11 mouse cellular contexts compared by ENCODE assay signal in the genomic region with DNA sequence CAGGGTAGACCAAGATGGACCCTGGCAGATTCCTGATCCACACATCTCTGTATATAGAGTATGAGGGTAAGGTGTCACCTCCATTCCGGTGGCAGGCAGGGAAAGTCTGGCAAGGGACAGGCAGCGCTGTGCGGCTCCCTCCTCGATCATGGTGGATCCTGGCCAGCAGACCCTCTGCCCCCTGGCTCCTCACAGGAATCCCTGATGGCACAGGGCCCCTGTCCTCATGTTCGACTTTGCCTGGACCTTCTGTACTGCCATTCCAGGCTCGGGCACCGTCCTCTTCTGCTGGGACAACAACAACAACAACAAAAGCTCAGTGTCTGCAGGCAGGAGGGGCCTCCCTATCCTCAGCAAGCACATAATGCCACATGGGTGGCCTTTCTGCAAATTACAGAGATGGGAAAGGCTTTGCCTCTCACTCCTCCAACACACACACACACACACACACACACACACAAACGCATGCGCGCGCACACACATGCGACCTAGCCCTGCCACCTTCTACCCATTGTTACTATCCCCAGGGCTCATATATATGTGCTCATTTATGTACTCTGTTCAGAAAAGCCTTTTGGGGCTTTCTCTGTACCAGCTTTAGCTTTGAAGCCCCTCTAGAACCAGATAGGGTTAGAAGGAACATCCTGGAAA. TPM values are rescaled to one million over a fixed set of nuclear protein-coding genes. Genes with fewer than 3 reads are reported as not detected.
DNase-seq lines count a peak whose midpoint lies in the region; ATAC-seq and TF ChIP-seq lines count a peak whose summit lies in the region.
"Had no signal": no experiment of that assay in that cellular context is flagged by ENCODE, and none has a peak within 500 bp of the region (broad histone marks: within the 10 kb centered on the region; RNA-seq: fewer than 3 reads in every experiment).

No protein-coding gene starts in this region.

- no peaks in the 10 kb centered on the region for H3K9me3 ChIP-seq in forebrain, embryonic 14.5 days (replicated peaks; ENCODE audit: control insufficient read depth, low read length)
- H3K9me3 ChIP-seq in limb, embryonic 12.5 days = no peaks in the 10 kb centered on the region
- no peaks in the 10 kb centered on the region for H3K9me3 ChIP-seq in neural tube, embryonic 14.5 days (ENCODE audit: control insufficient read depth, low read length)
- H3K9me3 ChIP-seq: heart, embryonic 13.5 days had no signal

- ATAC-seq in forebrain, embryonic 14.5 days = peak; percentile 67
- peak; percentile 17; the same call in 1 of the 2 replicates for ATAC-seq in limb, embryonic 12.5 days (ENCODE audit: insufficient number of reproducible peaks, insufficient read depth, low FRiP score, low TSS enrichment, low read depth)
- ATAC-seq in neural tube, embryonic 14.5 days (ENCODE audit: low read depth) = peak; percentile 76
- ATAC-seq in granulocyte monocyte progenitor cell, adult 5-6 weeks (replicated peaks; ENCODE audit: poor library complexity, severe bottlenecking) = no peak

- H3K9ac ChIP-seq in forebrain, embryonic 14.5 days (ENCODE audit: low read length) = peak overlapping the region; percentile 57
- peak overlapping the region; percentile 37; the same call in 1 of the 2 replicates for H3K9ac ChIP-seq in limb, embryonic 12.5 days (replicated peaks)
- H3K9ac ChIP-seq in neural tube, embryonic 14.5 days (replicated peaks; ENCODE audit: low read depth, low read length) = peak overlapping the region; percentile 37; the same call in 1 of the 2 replicates
- H3K9ac ChIP-seq: heart, embryonic 13.5 days; liver, embryonic 14.5 days had no signal

- no peaks in the 10 kb centered on the region for H3K27me3 ChIP-seq in forebrain, embryonic 14.5 days (replicated peaks; ENCODE audit: control insufficient read depth, insufficient read depth, low read length)
- H3K27me3 ChIP-seq in limb, embryonic 12.5 days = no peaks in the 10 kb centered on the region
- no peaks in the 10 kb centered on the region for H3K27me3 ChIP-seq in neural tube, embryonic 14.5 days (ENCODE audit: control insufficient read depth, insufficient read depth, low read length)

- intact Hi-C loops in left cerebral cortex, adult 2 months (cut with DNase I) = no loop called here

- H3K27ac ChIP-seq in left cerebral cortex, adult 2 months = peak overlapping the region; percentile 80
- H3K27ac ChIP-seq in forebrain, embryonic 14.5 days (ENCODE audit: low read depth, low read length) = peak overlapping the region; percentile 97
- H3K27ac ChIP-seq in limb, embryonic 12.5 days = 0 out of 2 replicates have a peak overlapping the region, but pooled peaks have one; percentile 12
- peak overlapping the region; percentile 95 for H3K27ac ChIP-seq in neural tube, embryonic 14.5 days (ENCODE audit: low read depth, low read length)
- H3K27ac ChIP-seq: heart, embryonic 13.5 days; liver, embryonic 14.5 days had no signal

- peak overlapping the region; percentile 33 for H3K4me3 ChIP-seq in left cerebral cortex, adult 2 months
- peak overlapping the region; percentile 26 for H3K4me3 ChIP-seq in forebrain, embryonic 14.5 days (ENCODE audit: low read depth, low read length)
- H3K4me3 ChIP-seq in limb, embryonic 12.5 days (replicated peaks) = no peak overlapping the region
- peak overlapping the region; percentile 26 for H3K4me3 ChIP-seq in neural tube, embryonic 14.5 days (ENCODE audit: low read depth, low read length)
- H3K4me3 ChIP-seq: heart, embryonic 13.5 days had no signal

- 12% methylated on average over 12 of the region's 12 CpGs for WGBS in forebrain, embryonic 14.5 days
- WGBS in limb, embryonic 12.5 days = 80% methylated on average over 12 of the region's 12 CpGs
- 20% methylated on average over 12 of the region's 12 CpGs for WGBS in neural tube, embryonic 14.5 days

- peaks cover 74% of the 10 kb centered on the region for H3K36me3 ChIP-seq in forebrain, embryonic 14.5 days (ENCODE audit: control insufficient read depth, insufficient read depth, low read length)
- peaks cover 74% of the 10 kb centered on the region for H3K36me3 ChIP-seq in limb, embryonic 12.5 days
- H3K36me3 ChIP-seq in neural tube, embryonic 14.5 days (ENCODE audit: control insufficient read depth, insufficient read depth, low read length) = peaks cover 31% of the 10 kb centered on the region

- TF ChIP-seq CTCF in left cerebral cortex, adult 2 months (IDR thresholded peaks at IDR 0.05) = no peak

- DNase-seq in left cerebral cortex, adult 2 months (ENCODE audit: extremely low spot score in 1 of 2, low spot score in 2 of 2) = peak in 1 of 2 experiments; percentile 32
- no peak for DNase-seq in left cerebral cortex, adult 9 months (ENCODE audit: low spot score in 2 of 2)
- peak; percentile 82 for DNase-seq in forebrain, embryonic 14.5 days (ENCODE audit: low spot score)
- no peak for DNase-seq in heart, adult 9 months (ENCODE audit: low spot score in 2 of 2)
- no peak for DNase-seq in ovary, postnatal 14 days (ENCODE audit: low spot score)
- DNase-seq: kidney, adult 2 months had no signal

- H3K4me1 ChIP-seq in forebrain, embryonic 14.5 days (ENCODE audit: control insufficient read depth, insufficient read depth, low read length) = peaks cover 48% of the 10 kb centered on the region
- H3K4me1 ChIP-seq in limb, embryonic 12.5 days (replicated peaks) = peaks cover 38% of the 10 kb centered on the region
- H3K4me1 ChIP-seq in neural tube, embryonic 14.5 days (ENCODE audit: control insufficient read depth, insufficient read depth, low read length) = peaks cover 48% of the 10 kb centered on the region

- peak overlapping the region; percentile 56 for H3K4me2 ChIP-seq in forebrain, embryonic 14.5 days (ENCODE audit: low read length)
- H3K4me2 ChIP-seq in limb, embryonic 12.5 days = peak overlapping the region; percentile 34
- H3K4me2 ChIP-seq in neural tube, embryonic 14.5 days (ENCODE audit: low read depth, low read length) = peak overlapping the region; percentile 55
- H3K4me2 ChIP-seq: heart, embryonic 13.5 days had no signal

RNA-seq across cellular contexts. Expression of gene Nyap1, which starts 7.6 kb away (rescaled TPM):
- total RNA-seq in left cerebral cortex, adult 2 months (2021) = 10 to 100 TPM; 76.3 to 81.7 TPM
- polyA plus RNA-seq in forebrain, embryonic 14.5 days (2014; fragmentation: Nextera tagmentation; extraction: Ambion mirVana) = 13.8 and 14.5 TPM in 2 replicates
- 3.8 and 4.5 TPM in 2 replicates for polyA plus RNA-seq in limb, embryonic 12.5 days (2016; fragmentation: Nextera tagmentation; extraction: Ambion mirVana)
- polyA plus RNA-seq in neural tube, embryonic 14.5 days (2014; fragmentation: Nextera tagmentation; extraction: Ambion mirVana) = 13.6 and 22.3 TPM in 2 replicates
- not detected in 2 replicates for total RNA-seq in granulocyte monocyte progenitor cell, adult 5-6 weeks (2014; fragmentation: Nextera tagmentation)
- not detected in 2 replicates for total RNA-seq in granulocyte monocyte progenitor cell, adult 5-6 weeks (2017)

RNA-seq across cellular contexts. Expression of gene Tsc22d4, which starts 11.8 kb away (rescaled TPM):
- 100 to 1,000 TPM; 150 to 156 TPM for total RNA-seq in left cerebral cortex, adult 2 months (2021)
- 52.3 and 62.1 TPM in 2 replicates for polyA plus RNA-seq in forebrain, embryonic 14.5 days (2014; fragmentation: Nextera tagmentation; extraction: Ambion mirVana)
- 127 and 128 TPM in 2 replicates for polyA plus RNA-seq in limb, embryonic 12.5 days (2016; fragmentation: Nextera tagmentation; extraction: Ambion mirVana)
- 80.1 and 85.1 TPM in 2 replicates for polyA plus RNA-seq in neural tube, embryonic 14.5 days (2014; fragmentation: Nextera tagmentation; extraction: Ambion mirVana)
- total RNA-seq in granulocyte monocyte progenitor cell, adult 5-6 weeks (2014; fragmentation: Nextera tagmentation) = 71.5 and 78.5 TPM in 2 replicates
- total RNA-seq in granulocyte monocyte progenitor cell, adult 5-6 weeks (2017) = 57.5 and 74.8 TPM in 2 replicates

RNA-seq across cellular contexts. Expression of gene Ppp1r35, which starts 44.9 kb away (rescaled TPM):
- total RNA-seq in left cerebral cortex, adult 2 months (2021) = 10 to 100 TPM; 22.8 to 25.6 TPM
- 55.1 and 60.0 TPM in 2 replicates for polyA plus RNA-seq in forebrain, embryonic 14.5 days (2014; fragmentation: Nextera tagmentation; extraction: Ambion mirVana)
- 47.6 and 52.1 TPM in 2 replicates for polyA plus RNA-seq in limb, embryonic 12.5 days (2016; fragmentation: Nextera tagmentation; extraction: Ambion mirVana)
- 37.8 and 43.7 TPM in 2 replicates for polyA plus RNA-seq in neural tube, embryonic 14.5 days (2014; fragmentation: Nextera tagmentation; extraction: Ambion mirVana)
- 29.4 and 36.7 TPM in 2 replicates for total RNA-seq in granulocyte monocyte progenitor cell, adult 5-6 weeks (2014; fragmentation: Nextera tagmentation)
- total RNA-seq in granulocyte monocyte progenitor cell, adult 5-6 weeks (2017) = 22.9 and 24.1 TPM in 2 replicates

RNA-seq across cellular contexts. Expression of gene Agfg2, which starts 49.2 kb away (rescaled TPM):
- 10 to 100 TPM; 43.6 to 45.5 TPM for total RNA-seq in left cerebral cortex, adult 2 months (2021)
- 10.4 and 11.8 TPM in 2 replicates for polyA plus RNA-seq in forebrain, embryonic 14.5 days (2014; fragmentation: Nextera tagmentation; extraction: Ambion mirVana)
- 22.8 and 23.1 TPM in 2 replicates for polyA plus RNA-seq in limb, embryonic 12.5 days (2016; fragmentation: Nextera tagmentation; extraction: Ambion mirVana)
- 11.3 and 12.9 TPM in 2 replicates for polyA plus RNA-seq in neural tube, embryonic 14.5 days (2014; fragmentation: Nextera tagmentation; extraction: Ambion mirVana)
- 13.7 and 15.0 TPM in 2 replicates for total RNA-seq in granulocyte monocyte progenitor cell, adult 5-6 weeks (2014; fragmentation: Nextera tagmentation)
- 10.7 and 13.9 TPM in 2 replicates for total RNA-seq in granulocyte monocyte progenitor cell, adult 5-6 weeks (2017)

RNA-seq across cellular contexts. Expression of gene Mepce, which starts 53.7 kb away (rescaled TPM):
- total RNA-seq in left cerebral cortex, adult 2 months (2021) = 10 to 100 TPM; 40.1 to 45.2 TPM
- 13.1 and 13.2 TPM in 2 replicates for polyA plus RNA-seq in forebrain, embryonic 14.5 days (2014; fragmentation: Nextera tagmentation; extraction: Ambion mirVana)
- polyA plus RNA-seq in limb, embryonic 12.5 days (2016; fragmentation: Nextera tagmentation; extraction: Ambion mirVana) = 12.5 and 14.2 TPM in 2 replicates
- 13.1 and 17.0 TPM in 2 replicates for polyA plus RNA-seq in neural tube, embryonic 14.5 days (2014; fragmentation: Nextera tagmentation; extraction: Ambion mirVana)
- total RNA-seq in granulocyte monocyte progenitor cell, adult 5-6 weeks (2014; fragmentation: Nextera tagmentation) = 33.9 and 35.2 TPM in 2 replicates
- 14.5 and 48.4 TPM in 2 replicates for total RNA-seq in granulocyte monocyte progenitor cell, adult 5-6 weeks (2017)

Comparison
In these comparisons a context has a peak if more than half of its experiments do, and no peak if none do; other contexts are left out.
1. H3K27ac ChIP-seq: peak in every context shown above with its lines; median percentile 97 in forebrain, embryonic 14.5 days; 95 in neural tube, embryonic 14.5 days; 80 in left cerebral cortex, adult 2 months; 12 in limb, embryonic 12.5 days.